15 mouse cellular contexts compared by ENCODE assay signal in the genomic region with DNA sequence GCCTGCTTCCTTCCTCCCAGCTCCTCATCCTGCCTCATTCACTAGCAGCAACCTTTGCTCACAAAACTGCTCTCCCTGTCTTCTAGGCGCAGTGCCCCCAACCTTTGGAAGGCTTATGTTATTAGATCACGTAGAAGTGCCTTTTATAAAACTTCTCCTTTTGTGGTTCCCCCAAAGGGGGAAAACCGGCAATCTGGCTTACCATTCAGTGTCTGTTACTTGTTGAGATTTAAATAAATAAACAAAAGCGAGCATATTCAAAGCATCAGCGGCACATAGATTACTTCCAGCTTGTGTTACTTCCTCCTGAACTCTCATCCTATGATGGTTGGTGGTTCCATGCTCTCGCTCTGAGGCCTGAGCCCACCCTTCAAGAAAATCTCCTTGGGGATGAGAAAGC.
"Had no signal": no experiment of that assay in that cellular context is flagged by ENCODE, and none has a peak within 500 bp of the region (broad histone marks: within the 10 kb centered on the region; RNA-seq: fewer than 3 reads in every experiment).

No protein-coding gene starts in this region.

- H3K27me3 ChIP-seq: limb, embryonic 13.5 days; liver, embryonic 15.5 days; neural tube, embryonic 12.5 days had no signal

- H3K9ac ChIP-seq: limb, embryonic 13.5 days; liver, embryonic 15.5 days; midbrain, embryonic 15.5 days; neural tube, embryonic 12.5 days had no signal

- H3K36me3 ChIP-seq: limb, embryonic 13.5 days; liver, embryonic 15.5 days; midbrain, embryonic 15.5 days; neural tube, embryonic 12.5 days had no signal

- H3K4me2 ChIP-seq: liver, embryonic 11.5 days; liver, embryonic 15.5 days; midbrain, embryonic 11.5 days; midbrain, embryonic 15.5 days; neural tube, embryonic 12.5 days had no signal

- H3K27ac ChIP-seq: layer of hippocampus, adult 2 months; limb, embryonic 13.5 days; liver, embryonic 15.5 days; macrophage; midbrain, embryonic 15.5 days; neural tube, embryonic 12.5 days had no signal

- ATAC-seq: midbrain, embryonic 15.5 days had no signal

- H3K4me1 ChIP-seq: liver, embryonic 15.5 days; neural tube, embryonic 12.5 days had no signal

- DNase-seq: kidney, adult 11 months; kidney, adult 9 months; kidney, postnatal 10 days; kidney, postnatal 4 days; right cerebral cortex, postnatal 4 days; thymus, postnatal 36 days had no signal

- H3K9me3 ChIP-seq: limb, embryonic 13.5 days; liver, embryonic 15.5 days; megakaryocyte, embryonic 14.5 days; midbrain, embryonic 15.5 days; neural tube, embryonic 12.5 days had no signal

- H3K4me3 ChIP-seq: layer of hippocampus, adult 2 months; limb, embryonic 13.5 days; liver, embryonic 15.5 days; megakaryocyte, embryonic 14.5 days; midbrain, embryonic 15.5 days; neural tube, embryonic 12.5 days had no signal
